21 mouse cellular contexts compared by ENCODE assay signal in the genomic region with DNA sequence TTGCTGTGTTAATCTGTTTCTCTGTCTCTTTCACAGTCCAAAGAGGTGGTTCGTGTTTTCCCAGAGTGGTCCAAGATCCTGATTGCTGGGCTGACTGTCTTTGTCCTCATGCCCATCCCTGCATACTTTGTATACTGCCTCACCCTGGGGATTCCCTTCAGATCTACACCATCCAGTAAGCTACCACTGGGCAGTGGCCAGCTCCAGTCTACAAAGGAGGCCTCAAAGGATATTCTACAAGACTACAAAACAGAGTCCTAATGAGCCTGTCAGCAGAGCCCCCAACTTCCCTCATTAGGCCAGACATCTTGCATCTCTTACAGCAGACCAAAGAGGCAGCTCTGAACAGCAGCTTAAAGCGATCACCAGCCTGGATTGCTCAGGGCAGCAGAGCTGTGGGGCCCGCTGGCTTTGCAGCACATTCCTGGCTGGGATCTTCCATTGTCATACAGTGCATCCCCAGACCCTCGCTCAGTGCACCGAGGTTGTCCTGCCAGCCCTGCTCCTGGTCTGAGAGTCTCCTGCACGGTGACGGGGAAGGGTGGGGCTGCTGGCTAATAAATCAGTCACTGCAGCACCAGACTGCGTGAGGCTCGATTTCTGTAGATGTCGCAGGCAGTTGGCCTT. TPM values are rescaled to one million over a fixed set of nuclear protein-coding genes. Genes with fewer than 3 reads are reported as not detected.
DNase-seq lines count a peak whose midpoint lies in the region; ATAC-seq and TF ChIP-seq lines count a peak whose summit lies in the region.
"Had no signal": no experiment of that assay in that cellular context is flagged by ENCODE, and none has a peak within 500 bp of the region (broad histone marks: within the 10 kb centered on the region; RNA-seq: fewer than 3 reads in every experiment).

No protein-coding gene starts in this region.

- WGBS in midbrain, embryonic 12.5 days: 61% methylated on average over 10 of the region's 10 CpGs
- 57% methylated on average over 10 of the region's 10 CpGs for WGBS in midbrain, embryonic 16.5 days
- WGBS in forebrain, embryonic 16.5 days: 22% methylated on average over 10 of the region's 10 CpGs

- no peak for TF ChIP-seq CTCF in brain, embryonic 14.5 days (IDR thresholded peaks at IDR 0.05; ENCODE audit: borderline replicate concordance, extremely low read depth, insufficient read depth, insufficient read length)

- 0 out of 2 replicates have a peak overlapping the region, but pooled peaks have one; percentile 20 for H3K27ac ChIP-seq in midbrain, embryonic 12.5 days (replicated peaks)
- H3K27ac ChIP-seq in midbrain, embryonic 16.5 days (ENCODE audit: low read length): no peak overlapping the region; the same call in 1 of the 2 replicates
- no peak overlapping the region for H3K27ac ChIP-seq in forebrain, embryonic 16.5 days (ENCODE audit: low read length)
- H3K27ac ChIP-seq: embryonic facial prominence, embryonic 13.5 days; hindbrain, embryonic 12.5 days; kidney, postnatal 0 days; limb, embryonic 13.5 days; liver, embryonic 13.5 days; macrophage had no signal

- no peak overlapping the region for H3K4me3 ChIP-seq in midbrain, embryonic 12.5 days
- no peak overlapping the region for H3K4me3 ChIP-seq in midbrain, embryonic 16.5 days (ENCODE audit: low read depth, low read length)
- H3K4me3 ChIP-seq in forebrain, embryonic 16.5 days (replicated peaks; ENCODE audit: low read length): no peak overlapping the region
- H3K4me3 ChIP-seq: embryonic facial prominence, embryonic 13.5 days; hindbrain, embryonic 12.5 days; limb, embryonic 13.5 days; liver, embryonic 13.5 days had no signal

- H3K4me2 ChIP-seq in midbrain, embryonic 12.5 days (replicated peaks): no peak overlapping the region
- no peak overlapping the region for H3K4me2 ChIP-seq in midbrain, embryonic 16.5 days (ENCODE audit: low read length)
- no peak overlapping the region for H3K4me2 ChIP-seq in forebrain, embryonic 16.5 days (ENCODE audit: low read length)
- H3K4me2 ChIP-seq: embryonic facial prominence, embryonic 13.5 days; heart, embryonic 11.5 days; hindbrain, embryonic 12.5 days; limb, embryonic 13.5 days; liver, embryonic 13.5 days; lung, embryonic 14.5 days had no signal

- no peak overlapping the region; the same call in 1 of the 2 replicates for H3K9ac ChIP-seq in midbrain, embryonic 12.5 days (replicated peaks)
- H3K9ac ChIP-seq in midbrain, embryonic 16.5 days (ENCODE audit: low read depth, low read length): no peak overlapping the region
- 0 out of 2 replicates have a peak overlapping the region, but pooled peaks have one; percentile 17 for H3K9ac ChIP-seq in forebrain, embryonic 16.5 days (replicated peaks; ENCODE audit: low read depth, low read length)
- H3K9ac ChIP-seq: embryonic facial prominence, embryonic 13.5 days; hindbrain, embryonic 12.5 days; limb, embryonic 13.5 days; liver, embryonic 13.5 days; lung, embryonic 14.5 days had no signal

- H3K4me1 ChIP-seq in midbrain, embryonic 12.5 days: 0 out of 2 replicates have a peak, but pooled peaks cover 8% of the 10 kb centered on the region
- H3K4me1 ChIP-seq in midbrain, embryonic 16.5 days (ENCODE audit: control insufficient read depth, insufficient read depth, low read length): peaks cover 2% of the 10 kb centered on the region; the same call in 1 of the 2 replicates
- peaks cover 6% of the 10 kb centered on the region for H3K4me1 ChIP-seq in forebrain, embryonic 16.5 days (replicated peaks; ENCODE audit: control insufficient read depth, insufficient read depth, low read length)

- no peaks in the 10 kb centered on the region for H3K9me3 ChIP-seq in midbrain, embryonic 12.5 days
- no peaks in the 10 kb centered on the region for H3K9me3 ChIP-seq in midbrain, embryonic 16.5 days (replicated peaks; ENCODE audit: control insufficient read depth, low read length, poor library complexity, severe bottlenecking)
- no peaks in the 10 kb centered on the region for H3K9me3 ChIP-seq in forebrain, embryonic 16.5 days (ENCODE audit: control insufficient read depth, low read length)
- H3K9me3 ChIP-seq: embryonic facial prominence, embryonic 13.5 days; G1E; hindbrain, embryonic 12.5 days; limb, embryonic 13.5 days; liver, embryonic 13.5 days had no signal

- peaks cover 14% of the 10 kb centered on the region for H3K27me3 ChIP-seq in midbrain, embryonic 12.5 days
- H3K27me3 ChIP-seq in midbrain, embryonic 16.5 days (ENCODE audit: control insufficient read depth, insufficient read depth, low read depth, low read length): no peaks in the 10 kb centered on the region; the same call in 1 of the 2 replicates
- no peaks in the 10 kb centered on the region for H3K27me3 ChIP-seq in forebrain, embryonic 16.5 days (replicated peaks; ENCODE audit: control insufficient read depth, insufficient read depth, low read length)

- ATAC-seq in midbrain, embryonic 12.5 days (ENCODE audit: low FRiP score, low read depth): no peak
- ATAC-seq in midbrain, embryonic 16.5 days: no peak
- ATAC-seq in forebrain, embryonic 16.5 days: no peak

- peak; percentile 7 for DNase-seq in MN1 (ENCODE audit: low spot score)
- peak; percentile 81 for DNase-seq in brain, embryonic 14.5 days (ENCODE audit: low read depth)
- no peak for DNase-seq in frontal cortex, postnatal 36 days (ENCODE audit: low spot score in 2 of 2)
- no peak for DNase-seq in frontal cortex, postnatal 25 days (ENCODE audit: low spot score in 2 of 2)
- no peak for DNase-seq in testis, postnatal 10 days (ENCODE audit: low spot score)
- DNase-seq: cerebellum, adult 8-10 months; heart, postnatal 14 days; liver, embryonic 13.5 days; lung, embryonic 14.5 days had no signal

- no peaks in the 10 kb centered on the region for H3K36me3 ChIP-seq in midbrain, embryonic 12.5 days
- no peaks in the 10 kb centered on the region for H3K36me3 ChIP-seq in midbrain, embryonic 16.5 days (ENCODE audit: control insufficient read depth, insufficient read depth, low read length)
- H3K36me3 ChIP-seq in forebrain, embryonic 16.5 days (ENCODE audit: control insufficient read depth, insufficient read depth): no peaks in the 10 kb centered on the region
- H3K36me3 ChIP-seq: embryonic facial prominence, embryonic 13.5 days; G1E; hindbrain, embryonic 12.5 days; limb, embryonic 13.5 days; liver, embryonic 13.5 days had no signal

- no peak for TF ChIP-seq POLR2A in brain, embryonic 14.5 days (IDR thresholded peaks at IDR 0.05; ENCODE audit: borderline replicate concordance, extremely low read depth, insufficient read depth, insufficient read length, poor library complexity, severe bottlenecking)

RNA-seq across cellular contexts. Expression of gene Slc6a21, which starts 4.4 kb away (rescaled TPM):
- polyA plus RNA-seq in midbrain, embryonic 12.5 days (2016; fragmentation: Nextera tagmentation; extraction: Ambion mirVana): not detected in 2 replicates
- polyA plus RNA-seq in midbrain, embryonic 16.5 days (2015; fragmentation: Nextera tagmentation; extraction: Ambion mirVana): not detected in 2 replicates
- polyA plus RNA-seq in brain, embryonic 14.5 days (2012; rRNA removed): 0.11 TPM in 1 of 2 replicates, not detected in the other
- not detected in 2 replicates for polyA plus RNA-seq in forebrain, embryonic 16.5 days (2015; fragmentation: Nextera tagmentation; extraction: Ambion mirVana)
- polyA plus RNA-seq: embryonic facial prominence, embryonic 13.5 days; G1E; heart, embryonic 11.5 days; hindbrain, embryonic 12.5 days; kidney, postnatal 0 days; limb, embryonic 13.5 days; liver, embryonic 13.5 days; lung, embryonic 14.5 days; macrophage; neural tube, embryonic 11.5 days; urinary bladder, adult 2 months had no signal

RNA-seq across cellular contexts. Expression of gene Slc6a16, which starts 32.0 kb away (rescaled TPM):
- 0.14 TPM in 1 of 2 replicates, not detected in the other for polyA plus RNA-seq in midbrain, embryonic 12.5 days (2016; fragmentation: Nextera tagmentation; extraction: Ambion mirVana)
- 0.93 and 1.2 TPM in 2 replicates for polyA plus RNA-seq in midbrain, embryonic 16.5 days (2015; fragmentation: Nextera tagmentation; extraction: Ambion mirVana)
- 0.70 and 0.86 TPM in 2 replicates for polyA plus RNA-seq in brain, embryonic 14.5 days (2012; rRNA removed)
- polyA plus RNA-seq in forebrain, embryonic 16.5 days (2015; fragmentation: Nextera tagmentation; extraction: Ambion mirVana): 0.30 and 0.47 TPM in 2 replicates
- polyA plus RNA-seq: G1E; liver, embryonic 13.5 days; lung, embryonic 14.5 days; macrophage; urinary bladder, adult 2 months had no signal

RNA-seq across cellular contexts. Expression of gene Cd37, which starts 34.0 kb away (rescaled TPM):
- 1.3 and 1.7 TPM in 2 replicates for polyA plus RNA-seq in midbrain, embryonic 12.5 days (2016; fragmentation: Nextera tagmentation; extraction: Ambion mirVana)
- polyA plus RNA-seq in midbrain, embryonic 16.5 days (2015; fragmentation: Nextera tagmentation; extraction: Ambion mirVana): 1.3 and 1.4 TPM in 2 replicates
- 1.4 and 1.5 TPM in 2 replicates for polyA plus RNA-seq in brain, embryonic 14.5 days (2012; rRNA removed)
- polyA plus RNA-seq in forebrain, embryonic 16.5 days (2015; fragmentation: Nextera tagmentation; extraction: Ambion mirVana): 1.5 and 1.6 TPM in 2 replicates

RNA-seq across cellular contexts. Expression of gene Tead2, which starts 57.3 kb away (rescaled TPM):
- 237 and 248 TPM in 2 replicates for polyA plus RNA-seq in midbrain, embryonic 12.5 days (2016; fragmentation: Nextera tagmentation; extraction: Ambion mirVana)
- 30.5 and 39.5 TPM in 2 replicates for polyA plus RNA-seq in midbrain, embryonic 16.5 days (2015; fragmentation: Nextera tagmentation; extraction: Ambion mirVana)
- 184 and 312 TPM in 2 replicates for polyA plus RNA-seq in brain, embryonic 14.5 days (2012; rRNA removed)
- 73.1 and 79.5 TPM in 2 replicates for polyA plus RNA-seq in forebrain, embryonic 16.5 days (2015; fragmentation: Nextera tagmentation; extraction: Ambion mirVana)
- polyA plus RNA-seq: G1E, macrophage had no signal

Comparison
In these comparisons a context has a peak if more than half of its experiments do, and no peak if none do; other contexts are left out.
1. DNase-seq: peak in MN1 (single experiment) and brain, embryonic 14.5 days (single experiment); none in frontal cortex, postnatal 36 days (0 of 2), frontal cortex, postnatal 25 days (0 of 2) and testis, postnatal 10 days (single experiment).